Comparison of ENCODE assay signal across 10 mouse cellular contexts in genomic region chr5:25526926-25527325, GRCm38 (mm10). TPM values are rescaled to one million over a fixed set of nuclear protein-coding genes. Genes with fewer than 3 reads are reported as not detected.
DNase-seq lines count a peak whose midpoint lies in the region; ATAC-seq and TF ChIP-seq lines count a peak whose summit lies in the region.
"Had no signal": no experiment of that assay in that cellular context is flagged by ENCODE, and none has a peak within 500 bp of the region (broad histone marks: within the 10 kb centered on the region; RNA-seq: fewer than 3 reads in every experiment).

No protein-coding gene starts in this region.

- no peak overlapping the region for H3K4me2 ChIP-seq in heart, embryonic 13.5 days
- no peak overlapping the region for H3K4me2 ChIP-seq in hindbrain, embryonic 11.5 days (replicated peaks; ENCODE audit: low read depth, low read length)
- no peak overlapping the region for H3K4me2 ChIP-seq in midbrain, embryonic 14.5 days (ENCODE audit: low read length)
- H3K4me2 ChIP-seq: heart, embryonic 15.5 days; limb, embryonic 13.5 days had no signal

- peak; percentile 18 for DNase-seq in layer of hippocampus, adult 11-12 months (ENCODE audit: low spot score)
- no peak for DNase-seq in layer of hippocampus, postnatal 25 days (ENCODE audit: extremely low spot score in 1 of 2, low spot score in 1 of 2)
- DNase-seq in adrenal gland, postnatal 14 days: peak; percentile 64
- DNase-seq in hindbrain, embryonic 11.5 days (ENCODE audit: low spot score): no peak
- DNase-seq in midbrain, embryonic 14.5 days: no peak
- DNase-seq in kidney, adult 18-20 months: no peak

- WGBS in heart, embryonic 13.5 days: 44% methylated on average over 4 of the region's 4 CpGs
- 42% methylated on average over 4 of the region's 4 CpGs for WGBS in hindbrain, embryonic 11.5 days
- WGBS in midbrain, embryonic 14.5 days: 40% methylated on average over 4 of the region's 4 CpGs

- 0 out of 2 replicates have a peak overlapping the region, but pooled peaks have one; percentile 3 for H3K9ac ChIP-seq in heart, embryonic 13.5 days
- H3K9ac ChIP-seq in hindbrain, embryonic 11.5 days (ENCODE audit: low read depth, low read length): no peak overlapping the region
- H3K9ac ChIP-seq in midbrain, embryonic 14.5 days (replicated peaks; ENCODE audit: low read length): no peak overlapping the region
- H3K9ac ChIP-seq: heart, embryonic 15.5 days; limb, embryonic 13.5 days had no signal

- 0 out of 2 replicates have a peak overlapping the region, but pooled peaks have one; percentile 21 for H3K27ac ChIP-seq in heart, embryonic 13.5 days (replicated peaks)
- H3K27ac ChIP-seq in hindbrain, embryonic 11.5 days (ENCODE audit: low read depth, low read length): no peak overlapping the region
- no peak overlapping the region for H3K27ac ChIP-seq in midbrain, embryonic 14.5 days (replicated peaks; ENCODE audit: low read depth, low read length)
- H3K27ac ChIP-seq: heart, embryonic 15.5 days; limb, embryonic 13.5 days had no signal

- no peaks in the 10 kb centered on the region for H3K9me3 ChIP-seq in E14TG2a.4 (ENCODE audit: low read length)
- no peaks in the 10 kb centered on the region for H3K9me3 ChIP-seq in heart, embryonic 13.5 days
- no peaks in the 10 kb centered on the region for H3K9me3 ChIP-seq in hindbrain, embryonic 11.5 days (ENCODE audit: control insufficient read depth, low read length)
- no peaks in the 10 kb centered on the region for H3K9me3 ChIP-seq in midbrain, embryonic 14.5 days (ENCODE audit: control insufficient read depth, low read length)
- H3K9me3 ChIP-seq: heart, embryonic 15.5 days; limb, embryonic 13.5 days had no signal

- peak overlapping the region; percentile 86 for H3K4me3 ChIP-seq in E14TG2a.4 (replicated peaks; ENCODE audit: low read length)
- H3K4me3 ChIP-seq in heart, embryonic 13.5 days: no peak overlapping the region
- H3K4me3 ChIP-seq in hindbrain, embryonic 11.5 days (ENCODE audit: low read depth, low read length): no peak overlapping the region
- no peak overlapping the region for H3K4me3 ChIP-seq in midbrain, embryonic 14.5 days (replicated peaks; ENCODE audit: low read depth, low read length)
- H3K4me3 ChIP-seq: heart, embryonic 15.5 days; limb, embryonic 13.5 days had no signal

- peaks cover 65% of the 10 kb centered on the region for H3K4me1 ChIP-seq in E14TG2a.4 (replicated peaks; ENCODE audit: low read depth, low read length)
- peaks cover 33% of the 10 kb centered on the region for H3K4me1 ChIP-seq in heart, embryonic 13.5 days
- no peaks in the 10 kb centered on the region for H3K4me1 ChIP-seq in hindbrain, embryonic 11.5 days (replicated peaks; ENCODE audit: control insufficient read depth, insufficient read depth, low read length)
- H3K4me1 ChIP-seq in midbrain, embryonic 14.5 days (ENCODE audit: control insufficient read depth, insufficient read depth, low read length): no peaks in the 10 kb centered on the region

- no peak for ATAC-seq in heart, embryonic 13.5 days (ENCODE audit: extremely low read depth, insufficient number of reproducible peaks, low FRiP score, low TSS enrichment)
- no peak for ATAC-seq in hindbrain, embryonic 11.5 days (ENCODE audit: low FRiP score)
- ATAC-seq in midbrain, embryonic 14.5 days (ENCODE audit: low FRiP score, low TSS enrichment): no peak

- no peaks in the 10 kb centered on the region for H3K36me3 ChIP-seq in E14TG2a.4 (ENCODE audit: insufficient read depth, low read length)
- no peaks in the 10 kb centered on the region for H3K36me3 ChIP-seq in heart, embryonic 13.5 days
- no peaks in the 10 kb centered on the region for H3K36me3 ChIP-seq in hindbrain, embryonic 11.5 days (ENCODE audit: control insufficient read depth, insufficient read depth, low read length)
- no peaks in the 10 kb centered on the region for H3K36me3 ChIP-seq in midbrain, embryonic 14.5 days (ENCODE audit: control insufficient read depth, insufficient read depth, low read length)
- H3K36me3 ChIP-seq: heart, embryonic 15.5 days; limb, embryonic 13.5 days had no signal

- TF ChIP-seq CTCF in E14TG2a.4 (conservative IDR thresholded peaks at IDR 0.05; ENCODE audit: low read length): no peak

- no peaks in the 10 kb centered on the region for H3K27me3 ChIP-seq in E14TG2a.4 (ENCODE audit: insufficient read depth, low read length)
- no peaks in the 10 kb centered on the region for H3K27me3 ChIP-seq in heart, embryonic 13.5 days (replicated peaks)
- no peaks in the 10 kb centered on the region for H3K27me3 ChIP-seq in hindbrain, embryonic 11.5 days (ENCODE audit: control insufficient read depth, insufficient read depth, low read length)
- no peaks in the 10 kb centered on the region for H3K27me3 ChIP-seq in midbrain, embryonic 14.5 days (ENCODE audit: control insufficient read depth, insufficient read depth, low read length)
- H3K27me3 ChIP-seq: heart, embryonic 15.5 days; limb, embryonic 13.5 days had no signal

RNA-seq across cellular contexts. Expression of gene Cct8l1, which starts 11.1 kb away (rescaled TPM):
- total RNA-seq in layer of hippocampus, postnatal 25 days (2021): under 1 TPM in 1 of 2 experiments, not detected in 1; 0.19 TPM
- not detected in 2 replicates for total RNA-seq in adrenal gland, postnatal 14 days (2021)
- polyA plus RNA-seq in heart, embryonic 13.5 days (2015; fragmentation: Nextera tagmentation; extraction: Ambion mirVana): 0.08 TPM in 1 of 2 replicates, not detected in the other
- not detected in 2 replicates for polyA plus RNA-seq in hindbrain, embryonic 11.5 days (2014; fragmentation: Nextera tagmentation; extraction: Ambion mirVana)
- polyA plus RNA-seq in midbrain, embryonic 14.5 days (2014; fragmentation: Nextera tagmentation; extraction: Ambion mirVana): 0.22 TPM in 1 of 2 replicates, not detected in the other
- polyA plus RNA-seq: heart, embryonic 15.5 days had no signal

RNA-seq across cellular contexts. Expression of gene Kmt2c, which starts 28.3 kb away (rescaled TPM):
- 10 to 100 TPM; 68.9 to 87.2 TPM for total RNA-seq in layer of hippocampus, postnatal 25 days (2021)
- 54.3 and 55.9 TPM in 2 replicates for total RNA-seq in adrenal gland, postnatal 14 days (2021)
- polyA plus RNA-seq in heart, embryonic 13.5 days (2015; fragmentation: Nextera tagmentation; extraction: Ambion mirVana): 7.2 and 7.3 TPM in 2 replicates
- 21.3 and 31.6 TPM in 2 replicates for polyA plus RNA-seq in hindbrain, embryonic 11.5 days (2014; fragmentation: Nextera tagmentation; extraction: Ambion mirVana)
- polyA plus RNA-seq in midbrain, embryonic 14.5 days (2014; fragmentation: Nextera tagmentation; extraction: Ambion mirVana): 30.2 and 32.8 TPM in 2 replicates

Comparison
In these comparisons a context has a peak if more than half of its experiments do, and no peak if none do; other contexts are left out.
1. DNase-seq: peak in layer of hippocampus, adult 11-12 months (single experiment) and adrenal gland, postnatal 14 days (single experiment); none in layer of hippocampus, postnatal 25 days (0 of 2), hindbrain, embryonic 11.5 days (single experiment), midbrain, embryonic 14.5 days (single experiment) and kidney, adult 18-20 months (single experiment).